Mouse (Mus musculus): ENCODE measurements at regions not wholly inside any gene's neighbourhood (a gene's known extent, or its start where the extent isn't known, plus 50 kb on each side); places are given as distances from the start of the nearest gene placed in this dataset.

- no peak for TF ChIP-seq CTCF (IDR thresholded peaks at IDR 0.05; ENCODE audit: low read depth)
- TF ChIP-seq EP300 (IDR thresholded peaks at IDR 0.05; ENCODE audit: low read depth): no peak
Measured at GRCm38 (mm10) chr9:68351466-68351865, 302.1 kb upstream of the Rora start.

All from heart, postnatal 0 days (tissue).